Mouse (Mus musculus) layer of hippocampus, adult 9-11 months (tissue): ENCODE data around the gene Rnase12.

Source experiments
- DNase-seq: peaks from one replicate; pipeline ENCODE4 v3.0.0; 2022

Gene Rnase12

GRCm38 (mm10) chr14:51083805-51084204, 26.3 kb upstream of the Rnase12 start:
- DNase-seq: no peak

DNA sequence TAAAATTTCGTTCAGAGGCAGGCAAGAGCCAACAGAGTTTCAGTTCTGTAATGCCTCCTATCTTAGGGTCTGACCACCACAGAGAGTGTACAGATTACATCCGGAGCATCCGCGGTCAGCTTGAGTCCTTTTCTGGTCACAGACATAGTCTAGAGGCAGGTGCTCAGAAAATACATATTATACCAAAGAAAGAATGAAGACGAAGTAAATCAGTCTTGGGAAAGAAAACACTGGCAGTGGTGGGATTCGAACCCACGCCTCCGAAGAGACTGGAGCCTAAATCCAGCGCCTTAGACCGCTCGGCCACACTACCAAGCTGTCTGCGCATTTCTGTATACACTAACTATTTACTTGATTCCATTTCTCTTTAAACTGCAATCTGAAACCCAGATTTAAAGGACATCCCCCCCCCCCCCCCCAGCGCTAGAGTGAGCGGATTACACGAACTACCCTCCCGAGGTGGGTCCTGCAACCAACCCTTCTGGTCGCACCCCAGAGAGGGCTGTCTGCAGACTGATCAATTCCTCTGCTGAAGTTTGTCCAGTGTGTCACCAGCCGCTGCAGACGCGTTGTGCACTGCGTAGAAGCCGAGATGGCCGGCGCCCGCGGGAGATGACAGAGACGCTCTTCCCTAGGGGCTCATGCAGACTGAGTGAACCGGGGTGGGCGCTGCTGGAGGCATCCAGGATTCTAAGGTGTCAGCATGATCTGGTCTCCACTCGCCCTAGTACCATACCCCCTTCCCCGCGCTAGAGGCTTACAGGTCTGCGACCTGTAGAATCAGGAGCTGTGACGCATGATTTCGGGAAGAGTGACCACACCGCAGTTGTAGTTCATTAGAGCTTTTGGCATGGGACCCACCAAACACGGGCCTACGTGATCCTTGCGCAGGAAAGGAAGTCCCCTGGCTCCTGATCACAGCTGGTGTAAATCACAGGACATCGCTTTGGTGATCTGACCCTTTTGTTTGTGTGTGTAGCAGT, 25.4 kb upstream of the Rnase12 start:
- DNase-seq: no peak

GRCm38 (mm10) chr14:51081035-51081434, 23.6 kb upstream of the Rnase12 start:
- no peak for DNase-seq

GRCm38 (mm10) chr14:51079180-51079579, 21.7 kb upstream of the Rnase12 start:
- DNase-seq: no peak

- no peak for DNase-seq
Observed at GRCm38 (mm10) chr14:51074335-51074734, 16.9 kb upstream of the Rnase12 start, which contains the start of gene Olfr750. Gene Olfr750, minus strand, starts transcription at chr14:51074435.

GRCm38 (mm10) chr14:51069617-51070016, 12.2 kb upstream of the Rnase12 start:
- DNase-seq: no peak

GRCm38 (mm10) chr14:51068956-51069355, 11.5 kb upstream of the Rnase12 start:
- DNase-seq: no peak

DNA sequence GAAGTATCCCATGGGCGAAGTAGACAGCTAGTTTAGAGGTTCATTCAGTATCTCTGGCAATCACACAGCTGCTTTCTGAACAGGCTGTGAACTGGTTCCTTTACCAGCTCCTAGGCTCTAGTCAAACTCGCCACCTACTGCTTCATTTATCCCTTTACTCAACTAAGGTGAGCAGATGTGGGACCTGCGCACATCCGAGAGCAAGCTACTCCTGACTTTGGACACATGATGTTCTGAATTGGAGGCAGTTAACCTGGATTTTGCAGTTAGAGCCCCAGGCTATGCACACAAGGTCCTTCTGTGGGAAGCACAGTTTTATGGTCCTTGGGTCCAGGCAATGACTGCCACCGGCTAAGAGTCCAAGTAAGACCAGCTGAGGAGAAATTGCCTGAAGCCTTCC, 3.3 kb upstream of the Rnase12 start:
- no peak for DNase-seq

DNA sequence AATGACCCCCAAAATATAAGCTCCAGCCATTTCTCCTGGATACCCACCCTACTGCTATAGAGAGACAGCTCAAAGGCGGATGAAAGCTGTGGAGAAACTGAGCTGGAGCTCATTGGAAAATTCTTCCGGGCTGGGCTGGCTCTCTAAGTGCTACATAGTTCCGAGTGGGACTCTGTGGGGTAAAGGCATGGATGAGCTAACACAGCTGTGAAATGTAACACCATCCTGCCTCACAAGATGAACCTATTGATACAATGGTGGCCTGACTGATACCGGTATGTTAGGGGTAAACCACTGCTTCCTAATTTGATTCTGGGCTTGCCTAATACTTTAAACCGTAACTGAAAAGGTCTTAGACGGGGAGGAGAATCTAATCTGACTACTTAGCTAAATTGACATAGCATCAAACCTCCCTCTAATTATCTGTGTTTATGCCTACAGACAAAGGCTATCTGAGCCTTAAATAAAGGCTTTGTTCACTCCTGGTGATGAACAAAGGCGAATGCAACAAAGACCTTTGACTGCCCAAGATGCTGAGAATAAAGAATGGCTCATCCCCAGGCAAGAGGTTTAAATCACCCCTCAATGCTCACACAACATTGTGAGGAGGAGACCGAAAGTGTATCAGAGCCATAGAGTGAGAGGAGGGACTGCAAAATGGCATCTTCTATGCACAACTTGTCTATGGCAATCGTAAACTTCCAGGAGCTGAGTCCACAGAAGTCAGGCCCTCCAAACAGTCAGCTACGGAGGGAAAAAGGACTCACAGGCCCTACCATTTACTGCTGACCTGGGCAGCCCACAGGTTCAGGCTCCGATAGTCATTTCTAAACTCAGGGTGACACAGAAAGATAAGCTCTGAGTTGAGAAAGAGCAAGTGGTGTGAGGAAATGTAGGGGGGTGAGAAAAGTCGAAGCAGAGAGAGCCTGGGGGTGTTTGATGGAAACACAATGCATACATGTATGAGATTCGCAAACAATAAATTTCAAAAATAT, 2.9 kb downstream of the Rnase12 start:
- DNase-seq: no peak

DNA sequence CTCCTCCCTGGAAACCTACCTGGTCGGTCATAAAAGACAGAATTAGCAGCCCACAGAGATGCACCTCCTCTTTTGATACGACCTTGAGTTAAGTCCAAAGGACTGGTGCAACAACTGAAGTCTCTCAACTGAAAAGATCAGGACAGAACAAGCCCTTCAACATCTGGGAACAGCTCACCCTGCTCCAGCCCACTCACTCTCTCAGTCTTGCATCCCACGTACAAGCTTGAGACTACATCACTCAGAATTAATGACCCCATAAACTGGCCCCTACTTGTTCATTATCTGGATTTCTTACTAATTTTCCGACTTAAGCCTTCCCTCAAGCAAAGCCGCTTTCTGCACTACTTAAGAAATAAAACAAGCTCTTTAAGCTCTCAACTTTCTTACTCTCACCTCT, 4.3 kb downstream of the Rnase12 start:
- DNase-seq: no peak

GRCm38 (mm10) chr14:51051941-51052340, 5.5 kb downstream of the Rnase12 start:
- no peak for DNase-seq

GRCm38 (mm10) chr14:51050063-51050462, 7.4 kb downstream of the Rnase12 start, which contains the start of gene Rnase11:
Gene Rnase11, minus strand, starts transcription at chr14:51050163.
- no peak for DNase-seq

DNA sequence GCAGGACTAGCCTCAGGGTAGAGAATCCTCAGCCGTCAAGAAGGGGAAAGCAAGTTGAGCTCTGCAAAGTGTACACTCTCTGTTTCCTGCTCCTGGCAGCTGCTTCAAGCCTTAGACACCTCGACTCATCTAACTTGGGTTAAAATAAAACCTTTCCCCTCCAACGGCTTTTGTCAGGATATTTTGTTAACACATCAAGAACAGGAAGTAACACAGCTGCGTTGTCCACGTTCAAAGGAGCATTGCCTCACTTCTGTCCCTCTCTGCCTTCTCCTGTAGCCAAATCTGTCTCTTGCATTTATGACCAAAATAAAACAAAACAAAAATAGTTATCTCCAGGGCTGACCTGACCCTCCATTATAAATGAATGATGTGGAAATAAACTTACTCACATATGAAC, 9.6 kb downstream of the Rnase12 start:
- DNase-seq: no peak

DNA sequence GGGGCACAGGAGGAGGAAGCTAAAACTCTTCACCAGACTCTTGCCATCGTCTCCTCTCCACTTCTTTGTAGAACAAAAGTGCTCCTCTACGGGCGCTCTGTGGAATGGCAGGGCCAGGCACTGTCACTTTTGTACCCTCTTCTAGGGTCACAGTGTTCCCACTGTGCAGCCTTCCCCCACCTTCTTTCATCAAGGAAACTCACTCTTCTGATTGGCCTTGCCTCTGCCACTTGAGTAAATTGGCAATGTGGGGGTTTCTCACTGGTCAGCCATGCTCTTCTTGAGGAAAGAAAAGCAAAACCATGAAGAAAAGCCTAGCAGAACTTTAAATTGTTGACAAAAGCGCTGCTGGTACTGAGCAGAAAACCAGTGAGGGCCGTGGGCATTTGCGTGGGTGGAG, 15.7 kb downstream of the Rnase12 start, which contains the start of gene Rnase9:
Gene Rnase9, minus strand, starts transcription at position 101 of the 400 bp plus-strand sequence.
- no peak for DNase-seq

- no peak for DNase-seq
Observed at GRCm38 (mm10) chr14:51036214-51036613, 21.2 kb downstream of the Rnase12 start.

- DNase-seq: no peak
Observed at GRCm38 (mm10) chr14:51035206-51035605, 22.3 kb downstream of the Rnase12 start.

GRCm38 (mm10) chr14:51027387-51028155, 29.9 kb downstream of the Rnase12 start:
- no peak for DNase-seq

GRCm38 (mm10) chr14:51026391-51027133, 30.9 kb downstream of the Rnase12 start:
- peak; percentile 46 for DNase-seq

GRCm38 (mm10) chr14:51024820-51025219, 32.6 kb downstream of the Rnase12 start:
- no peak for DNase-seq

- DNase-seq: no peak
Observed at GRCm38 (mm10) chr14:51023457-51023856, 34.0 kb downstream of the Rnase12 start.

GRCm38 (mm10) chr14:51017256-51017655, 40.2 kb downstream of the Rnase12 start:
- DNase-seq: no peak

- no peak for DNase-seq
Observed at GRCm38 (mm10) chr14:51015780-51016179, 41.7 kb downstream of the Rnase12 start.
